Mouse (Mus musculus): ENCODE measurements around the gene Haghl. TPM values are rescaled to one million over a fixed set of nuclear protein-coding genes. Genes with fewer than 3 reads are reported as not detected.
"Not testable (repeated sequence)": the region's sequence is repeated elsewhere in the genome, so short reads cannot be mapped to it uniquely, and the experiment has no call there.

Haghl gene
- total and polyA plus RNA-seq, 3 experiments, result 6.4 to 23.4 (median 7.7) TPM

GRCm38 (mm10) chr17:25810890-25811289, 25.4 kb upstream of the Haghl start:
- no peak for DNase-seq
- no peaks in the 10 kb centered on the region for H3K79me2 ChIP-seq (replicated peaks; ENCODE audit: control insufficient read depth, insufficient read depth, low read length)
- TF ChIP-seq CTCF (IDR thresholded peaks at IDR 0.05) (no peak), EP300 (IDR thresholded peaks at IDR 0.05; ENCODE audit: insufficient read depth, low read depth, low read length) (no peak), POLR2A (IDR thresholded peaks at IDR 0.05; ENCODE audit: insufficient read depth, low read depth, low read length) (no peak)
- no peak overlapping the region for H3K27ac ChIP-seq
- intact Hi-C loops (cut with DNase I), result no loop called here
- H3K4me3 ChIP-seq, result no peak overlapping the region
- H3K9ac ChIP-seq (ENCODE audit: low read depth, low read length), result no peak overlapping the region
- WGBS, result 70% methylated on average over 4 of the region's 4 CpGs
- H3K27me3 ChIP-seq (ENCODE audit: control insufficient read depth, insufficient read depth, low read length), result no peaks in the 10 kb centered on the region
- H3K4me1 ChIP-seq (ENCODE audit: control insufficient read depth, insufficient read depth, low read length), result no peaks in the 10 kb centered on the region; the same call in 1 of the 2 replicates
- no peaks in the 10 kb centered on the region for H3K36me3 ChIP-seq (ENCODE audit: control insufficient read depth, insufficient read depth, low read length)

GRCm38 (mm10) chr17:25809606-25810340, 24.3 kb upstream of the Haghl start:
- H3K4me3 ChIP-seq, result peak overlapping the region; percentile 46
- no peak overlapping the region for H3K27ac ChIP-seq
- no peaks in the 10 kb centered on the region for H3K36me3 ChIP-seq (ENCODE audit: control insufficient read depth, insufficient read depth, low read length)
- no peak for DNase-seq
- TF ChIP-seq EP300 (IDR thresholded peaks at IDR 0.05; ENCODE audit: insufficient read depth, low read depth, low read length), result no peak
- TF ChIP-seq CTCF (IDR thresholded peaks at IDR 0.05), result no peak
- TF ChIP-seq POLR2A (IDR thresholded peaks at IDR 0.05; ENCODE audit: insufficient read depth, low read depth, low read length), result no peak
- no peaks in the 10 kb centered on the region; the same call in 1 of the 2 replicates for H3K4me1 ChIP-seq (ENCODE audit: control insufficient read depth, insufficient read depth, low read length)
- peak overlapping the region; percentile 28 for H3K9ac ChIP-seq (ENCODE audit: low read depth, low read length)
- 16% methylated on average over 24 of the region's 25 CpGs for WGBS
- H3K27me3 ChIP-seq (ENCODE audit: control insufficient read depth, insufficient read depth, low read length), result no peaks in the 10 kb centered on the region
- intact Hi-C loops (cut with DNase I), result no loop called here
- H3K79me2 ChIP-seq (replicated peaks; ENCODE audit: control insufficient read depth, insufficient read depth, low read length), result no peaks in the 10 kb centered on the region

DNA sequence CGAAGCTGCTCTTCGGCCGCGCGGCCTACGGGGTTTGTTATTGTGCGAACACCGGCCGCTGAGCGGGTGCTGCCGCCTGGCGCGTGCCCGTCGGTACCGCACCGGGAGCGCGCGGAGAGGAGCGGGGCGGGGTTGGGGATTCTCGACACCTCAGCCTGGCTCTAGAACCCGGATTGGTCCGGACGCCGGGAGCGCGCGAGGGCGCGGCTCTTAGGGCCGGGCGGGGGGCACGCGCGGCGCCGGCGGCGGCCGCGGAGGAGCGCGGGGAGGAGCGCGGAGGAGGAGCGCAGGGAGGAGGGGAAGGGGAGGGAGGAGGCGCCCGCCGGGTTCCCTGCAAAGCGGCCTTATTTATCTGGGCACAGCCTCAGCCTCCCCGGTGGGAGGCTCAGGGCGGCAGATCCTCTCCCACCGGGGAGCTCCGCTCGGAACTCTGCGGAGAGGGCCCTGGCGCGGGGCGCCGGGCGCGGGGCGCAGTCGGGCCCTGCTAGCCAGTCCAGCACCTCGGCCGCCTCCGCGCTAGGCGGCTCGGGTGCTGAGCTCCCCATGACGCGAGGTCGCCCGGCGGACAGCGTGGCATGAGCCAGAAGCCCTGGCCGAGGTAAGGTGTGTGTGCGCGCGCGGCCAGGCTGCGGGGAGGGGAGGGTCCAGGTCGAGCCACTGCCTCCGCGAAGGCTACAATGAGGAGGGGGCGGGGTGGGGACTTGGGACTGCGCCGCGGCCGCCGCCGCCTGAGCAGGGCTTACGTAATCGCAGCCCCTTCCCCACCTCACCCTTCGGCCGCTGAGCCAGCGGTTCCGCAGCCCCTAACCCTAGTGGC, 23.5 kb upstream of the Haghl start, which contains the start of gene Fbxl16:
Gene Fbxl16, plus strand, starts transcription at position 297 of the 817 bp plus-strand sequence.
- intact Hi-C loops (cut with DNase I), result no loop called here
- no peaks in the 10 kb centered on the region for H3K79me2 ChIP-seq (replicated peaks; ENCODE audit: control insufficient read depth, insufficient read depth, low read length)
- peak within 1 kb of the TSS; percentile 46 for H3K4me3 ChIP-seq
- TF ChIP-seq CTCF (IDR thresholded peaks at IDR 0.05) (peak; percentile 59), EP300 (IDR thresholded peaks at IDR 0.05; ENCODE audit: insufficient read depth, low read depth, low read length) (no peak)
- no peak within 1 kb of the TSS for H3K27ac ChIP-seq
- H3K36me3 ChIP-seq (ENCODE audit: control insufficient read depth, insufficient read depth, low read length), result no peaks in the 10 kb centered on the region
- 1% methylated on average over 97 of the region's 100 CpGs for WGBS
- no peaks in the 10 kb centered on the region; the same call in 1 of the 2 replicates for H3K4me1 ChIP-seq (ENCODE audit: control insufficient read depth, insufficient read depth, low read length)
- DNase-seq, result peak; percentile 78
- peak within 1 kb of the TSS; percentile 28 for H3K9ac ChIP-seq (ENCODE audit: low read depth, low read length)
- H3K27me3 ChIP-seq (ENCODE audit: control insufficient read depth, insufficient read depth, low read length), result no peaks in the 10 kb centered on the region

DNA sequence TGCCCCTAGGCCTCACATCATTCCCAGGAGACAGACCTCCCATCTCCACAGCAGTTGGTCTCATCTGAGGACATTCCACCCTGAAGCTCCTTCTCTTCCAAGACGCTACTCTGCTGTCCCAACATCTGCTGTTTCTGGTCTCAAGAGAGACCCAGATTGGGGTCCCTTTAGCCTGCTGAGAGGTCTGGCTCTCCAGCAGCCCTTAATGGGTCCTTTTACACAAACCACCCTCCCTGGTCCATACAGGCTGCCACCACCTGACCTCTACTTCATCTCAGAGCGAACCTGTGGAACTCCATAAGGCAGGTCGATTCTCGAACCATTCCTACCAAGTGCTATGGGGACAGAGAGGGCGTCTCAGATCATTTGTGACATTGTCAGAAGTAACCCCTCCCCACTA, 22.6 kb upstream of the Haghl start:
- H3K4me1 ChIP-seq (ENCODE audit: control insufficient read depth, insufficient read depth, low read length), result no peaks in the 10 kb centered on the region; the same call in 1 of the 2 replicates
- TF ChIP-seq EP300 (IDR thresholded peaks at IDR 0.05; ENCODE audit: insufficient read depth, low read depth, low read length) (no peak), POLR2A (IDR thresholded peaks at IDR 0.05; ENCODE audit: insufficient read depth, low read depth, low read length) (no peak), CTCF (IDR thresholded peaks at IDR 0.05) (no peak)
- no peak overlapping the region for H3K4me3 ChIP-seq
- no peak overlapping the region for H3K27ac ChIP-seq
- no peaks in the 10 kb centered on the region for H3K27me3 ChIP-seq (ENCODE audit: control insufficient read depth, insufficient read depth, low read length)
- no peak for DNase-seq
- intact Hi-C loops (cut with DNase I), result no loop called here
- no peak overlapping the region for H3K9ac ChIP-seq (ENCODE audit: low read depth, low read length)
- 49% methylated on average over 5 of the region's 5 CpGs for WGBS
- H3K36me3 ChIP-seq (ENCODE audit: control insufficient read depth, insufficient read depth, low read length), result no peaks in the 10 kb centered on the region
- H3K79me2 ChIP-seq (replicated peaks; ENCODE audit: control insufficient read depth, insufficient read depth, low read length), result no peaks in the 10 kb centered on the region

- intact Hi-C loops (cut with DNase I), result not testable (repeated sequence)
These were observed 22.0 kb upstream of the Haghl start for GRCm38 (mm10) chr17:25807452-25807851.

DNA sequence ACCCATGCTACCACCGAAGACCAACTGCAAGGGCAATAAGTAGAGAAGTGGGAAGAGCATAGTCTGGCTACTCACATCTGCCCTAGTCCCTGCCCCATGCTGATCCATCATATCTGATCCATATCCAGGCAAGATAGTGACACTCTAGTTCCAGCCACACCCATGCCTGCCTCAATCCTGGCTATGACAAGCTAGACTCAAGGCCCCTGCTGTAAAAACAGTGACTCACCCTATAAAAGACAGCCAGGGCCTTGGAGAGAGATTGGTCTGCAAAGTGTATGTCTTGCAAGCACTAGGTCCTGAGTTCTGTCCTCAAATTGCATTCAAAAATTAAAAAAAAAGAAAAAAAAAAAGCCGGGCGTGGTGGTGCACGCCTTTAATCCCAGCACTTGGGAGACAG, 21.0 kb upstream of the Haghl start:
- H3K4me3 ChIP-seq, result no peak overlapping the region
- no peak overlapping the region for H3K27ac ChIP-seq
- no peaks in the 10 kb centered on the region for H3K36me3 ChIP-seq (ENCODE audit: control insufficient read depth, insufficient read depth, low read length)
- H3K79me2 ChIP-seq (replicated peaks; ENCODE audit: control insufficient read depth, insufficient read depth, low read length), result no peaks in the 10 kb centered on the region
- DNase-seq, result no peak
- H3K4me1 ChIP-seq (ENCODE audit: control insufficient read depth, insufficient read depth, low read length), result no peaks in the 10 kb centered on the region; the same call in 1 of the 2 replicates
- no peaks in the 10 kb centered on the region for H3K27me3 ChIP-seq (ENCODE audit: control insufficient read depth, insufficient read depth, low read length)
- 81% methylated on average over 4 of the region's 4 CpGs for WGBS
- TF ChIP-seq CTCF (IDR thresholded peaks at IDR 0.05) (no peak), EP300 (IDR thresholded peaks at IDR 0.05; ENCODE audit: insufficient read depth, low read depth, low read length) (no peak), POLR2A (IDR thresholded peaks at IDR 0.05; ENCODE audit: insufficient read depth, low read depth, low read length) (no peak)
- no peak overlapping the region for H3K9ac ChIP-seq (ENCODE audit: low read depth, low read length)
- intact Hi-C loops (cut with DNase I), result no loop called here

More at GRCm38 (mm10) chr17:25807452-25807851, 22.0 kb upstream of the Haghl start:
- not testable (repeated sequence) for H3K9ac ChIP-seq (ENCODE audit: low read depth, low read length); H3K79me2 ChIP-seq (replicated peaks; ENCODE audit: control insufficient read depth, insufficient read depth, low read length); H3K4me3 ChIP-seq; H3K4me1 ChIP-seq (ENCODE audit: control insufficient read depth, insufficient read depth, low read length); H3K36me3 ChIP-seq (ENCODE audit: control insufficient read depth, insufficient read depth, low read length); H3K27me3 ChIP-seq (ENCODE audit: control insufficient read depth, insufficient read depth, low read length); H3K27ac ChIP-seq; DNase-seq
- 45% methylated on average over 2 of the region's 2 CpGs for WGBS

Measured in heart, adult 2 months (tissue).